Mouse (Mus musculus) left cerebral cortex, postnatal 4 days (tissue): Measurements from ENCODE around the gene Susd4. TPM values are rescaled to one million over a fixed set of nuclear protein-coding genes. Genes with fewer than 3 reads are reported as not detected.

Experiments
- DNase-seq: peaks from one replicate; pipeline ENCODE4 v3.0.0-alpha.2; 2022
- intact Hi-C: fragments of 180-260 bp; cut with DNase I; formaldehyde crosslinking; loops from one replicate; pipeline ENCODE4 v1.15.1; 2025
- total RNA-seq, 2 experiments: library from RNA; stranded (reverse); gene quantifications; 2 replicates each; pipeline ENCODE4 v1.2.3; 2021

The Susd4 gene
- total RNA-seq, 2 experiments from 2014 or later, result 40.2 to 49.1 TPM

- no peak for DNase-seq
- intact Hi-C loops, result no loop called here
Measured at GRCm38 (mm10) chr1:182850080-182850479, 86.4 kb downstream of the Susd4 start.

GRCm38 (mm10) chr1:182852158-182852557, 88.5 kb downstream of the Susd4 start:
- DNase-seq, result no peak
- intact Hi-C loops, result no loop called here

DNA sequence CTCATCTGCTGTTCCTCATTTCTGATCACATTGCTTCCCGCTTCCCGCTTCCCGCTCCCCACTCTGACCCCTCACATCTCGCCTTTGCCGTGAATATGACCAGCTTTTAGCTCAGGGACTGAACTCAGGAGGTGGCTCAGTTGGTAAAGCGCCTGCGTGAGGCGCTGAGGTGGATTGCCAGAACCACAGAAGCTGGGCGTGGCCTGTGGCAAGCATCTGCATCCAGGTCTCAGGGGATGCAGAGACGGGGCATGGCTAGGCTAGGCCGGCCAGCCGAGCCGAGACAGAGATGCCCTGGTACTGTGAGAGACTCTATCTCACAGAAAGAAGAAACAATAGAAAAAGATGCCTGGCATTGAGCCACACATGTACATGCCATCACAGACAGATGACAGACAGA, 93.0 kb downstream of the Susd4 start:
- no peak for DNase-seq
- intact Hi-C loops, result no loop called here

- intact Hi-C loops, result no loop called here
- no peak for DNase-seq
Measured at GRCm38 (mm10) chr1:182861671-182862358, 98.2 kb downstream of the Susd4 start.

DNA sequence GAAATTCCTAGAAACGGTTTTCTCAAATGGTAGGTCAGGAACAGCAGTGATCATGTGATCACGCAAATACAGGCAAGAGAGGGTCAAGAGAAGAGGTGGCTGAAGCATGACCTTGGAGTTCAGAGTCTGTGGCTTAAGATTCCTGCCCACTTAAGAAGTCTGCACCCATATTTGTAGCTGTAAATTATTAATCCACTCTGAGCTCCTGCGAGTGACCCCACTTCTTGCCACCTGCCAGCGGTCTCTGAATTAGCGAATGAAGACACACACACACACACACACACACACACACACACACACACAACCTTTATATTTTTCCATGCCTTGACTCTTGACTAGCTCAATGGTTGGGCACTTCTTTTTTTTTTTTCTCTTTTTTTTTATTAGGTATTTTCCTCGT, 99.7 kb downstream of the Susd4 start:
- intact Hi-C loops, result no loop called here
- DNase-seq, result no peak

DNA sequence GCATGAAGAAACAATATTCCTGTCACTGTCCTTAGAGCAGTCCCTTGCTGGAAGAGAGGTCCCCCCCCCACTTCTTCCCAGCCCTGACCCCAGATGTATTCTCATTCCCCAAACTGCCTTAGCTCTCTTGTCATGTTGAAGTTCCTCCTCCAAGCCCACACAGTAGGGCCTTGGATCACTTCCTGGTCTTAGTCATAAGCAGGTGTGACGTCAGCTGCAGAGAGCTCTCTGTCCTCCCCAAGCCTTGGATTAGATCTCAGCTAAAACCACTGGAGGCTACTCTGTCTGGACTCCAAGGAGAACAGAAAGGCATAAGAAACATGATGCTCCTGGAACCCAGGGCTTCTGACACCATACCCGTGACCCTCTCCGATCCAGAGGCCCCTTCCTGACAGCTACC, 104.2 kb downstream of the Susd4 start:
- no peak for DNase-seq
- intact Hi-C loops, result no loop called here

- peak; percentile 44 for DNase-seq
- intact Hi-C loops, result no loop called here
Measured at GRCm38 (mm10) chr1:182868432-182869113, 104.9 kb downstream of the Susd4 start.

- intact Hi-C loops, result no loop called here
- no peak for DNase-seq
Measured at GRCm38 (mm10) chr1:182869114-182869456, 105.4 kb downstream of the Susd4 start.

DNA sequence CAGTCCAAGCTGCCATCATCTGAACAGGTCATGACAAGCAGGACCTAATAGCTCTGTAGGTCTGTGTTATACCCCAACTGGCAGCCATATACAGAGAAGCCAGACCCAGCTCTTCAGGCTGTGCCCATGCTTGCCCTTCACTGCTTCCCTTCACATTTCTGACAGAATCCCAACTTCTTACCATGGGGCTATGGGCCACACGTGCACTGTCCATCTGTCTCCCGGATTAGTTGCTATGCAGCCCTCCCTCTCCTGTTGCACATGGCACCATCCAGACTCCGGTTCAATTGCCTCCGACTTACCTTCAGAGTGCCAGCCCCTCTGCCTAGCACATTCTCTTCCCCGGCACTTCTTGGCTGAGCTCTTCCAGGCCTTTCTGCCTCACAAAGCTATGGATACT, 114.5 kb downstream of the Susd4 start:
- DNase-seq, result peak; percentile 20
- intact Hi-C loops, result no loop called here

- no peak for DNase-seq
- intact Hi-C loops, result no loop called here
Measured at GRCm38 (mm10) chr1:182878719-182879118, 115.1 kb downstream of the Susd4 start.

DNA sequence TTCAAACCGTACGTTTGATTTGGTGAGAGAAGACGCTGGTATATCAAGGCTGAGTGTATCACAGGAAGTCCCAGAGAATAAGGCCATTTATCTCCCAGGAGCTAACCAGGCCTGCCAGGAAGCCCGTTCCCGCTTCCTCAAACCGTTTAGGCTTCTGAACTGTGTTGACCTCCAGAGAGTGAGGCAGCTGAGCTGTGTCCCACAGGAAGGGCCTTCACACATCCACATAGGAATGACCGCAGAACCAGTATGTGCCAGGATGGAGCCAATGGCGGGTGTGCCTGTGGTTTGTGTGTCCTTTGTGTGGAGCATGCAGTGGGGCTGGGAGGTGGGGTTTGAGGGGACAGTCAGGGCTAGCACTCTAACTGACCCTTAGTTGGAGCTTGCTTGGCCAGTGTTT, 117.6 kb downstream of the Susd4 start:
- intact Hi-C loops, result no loop called here
- no peak for DNase-seq

- DNase-seq, result no peak
- intact Hi-C loops, result no loop called here
Measured at GRCm38 (mm10) chr1:182882611-182883010, 119.0 kb downstream of the Susd4 start.

DNA sequence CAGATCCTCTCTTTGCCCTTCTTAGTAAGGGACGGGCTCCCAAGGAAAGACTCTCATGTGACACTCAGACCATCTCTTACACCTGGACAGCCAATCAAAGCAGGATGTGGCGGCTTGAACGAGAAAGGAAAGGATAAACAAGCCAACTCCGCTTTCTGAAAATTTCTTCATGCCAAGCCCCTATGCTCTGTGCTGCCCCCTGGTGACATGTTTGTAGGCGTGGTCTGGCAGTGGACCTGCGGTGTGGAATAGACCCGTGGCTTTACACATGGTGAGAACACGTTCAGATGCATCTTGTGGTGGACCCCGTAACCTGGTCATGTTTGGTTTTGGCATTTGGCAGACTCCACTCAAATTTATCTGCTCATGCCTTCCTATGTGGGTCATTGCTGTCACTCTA, 132.0 kb downstream of the Susd4 start:
- intact Hi-C loops, result no loop called here
- peak; percentile 62 for DNase-seq

GRCm38 (mm10) chr1:182897071-182897470, 133.4 kb downstream of the Susd4 start:
- intact Hi-C loops, result no loop called here
- DNase-seq, result peak; percentile 6

DNA sequence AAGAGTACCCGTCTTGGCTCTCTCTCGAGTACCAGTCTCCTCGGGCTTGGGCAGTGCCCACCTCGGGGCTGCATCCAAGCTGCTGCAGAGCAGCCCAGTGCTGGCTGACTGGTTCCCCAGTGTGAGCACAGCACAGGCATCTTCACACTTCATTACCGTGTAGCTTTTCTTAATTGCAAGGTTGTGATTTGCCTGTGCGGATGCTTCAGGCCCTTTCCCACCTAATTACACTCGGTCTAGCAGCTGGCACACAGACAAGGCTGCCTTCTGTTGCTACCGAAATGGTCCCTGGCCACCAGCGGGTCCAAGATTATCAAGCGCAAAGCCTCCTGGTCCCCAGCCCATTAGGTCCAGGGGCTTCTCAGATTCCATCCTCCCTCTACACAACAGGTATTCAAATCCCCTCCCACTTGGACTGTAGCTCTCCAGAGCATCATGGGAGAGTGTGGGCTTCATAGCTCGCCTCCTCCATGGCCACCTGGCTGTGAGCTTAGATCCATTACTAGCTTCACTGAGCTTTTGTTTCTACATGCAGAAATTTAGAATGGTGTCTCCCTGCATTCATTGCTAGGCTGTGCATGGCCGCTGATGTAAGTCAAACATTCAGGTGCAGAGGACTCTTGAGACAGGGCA, 134.0 kb downstream of the Susd4 start:
- DNase-seq, result peak; percentile 85
- intact Hi-C loops, result no loop called here

DNA sequence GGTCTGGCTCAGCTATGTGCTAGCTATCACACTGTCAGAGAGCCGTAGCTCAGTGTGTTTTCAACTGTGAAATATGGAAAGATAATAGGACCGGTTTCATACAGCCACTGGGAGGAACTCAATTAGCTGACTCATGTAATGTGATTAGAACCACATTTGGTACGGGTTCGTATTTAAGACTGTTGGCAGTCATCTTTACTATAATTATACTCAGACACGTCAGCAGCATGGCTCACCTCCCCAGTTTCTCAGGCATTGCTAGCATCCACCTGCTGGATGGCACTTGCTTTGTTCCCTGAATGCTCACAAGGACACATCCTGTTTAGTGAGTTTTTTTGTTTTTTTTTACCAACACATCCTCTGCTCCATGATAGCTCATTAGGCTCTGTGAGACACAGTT, 138.4 kb downstream of the Susd4 start:
- DNase-seq, result no peak
- intact Hi-C loops, result no loop called here

GRCm38 (mm10) chr1:182902906-182903305, 139.2 kb downstream of the Susd4 start:
- DNase-seq, result no peak
- intact Hi-C loops, result no loop called here

GRCm38 (mm10) chr1:182905669-182906068, 142.0 kb downstream of the Susd4 start:
- no peak for DNase-seq
- intact Hi-C loops, result no loop called here

GRCm38 (mm10) chr1:182908050-182909036, 144.7 kb downstream of the Susd4 start:
- intact Hi-C loops, result no loop called here
- peak; percentile 85 for DNase-seq

DNA sequence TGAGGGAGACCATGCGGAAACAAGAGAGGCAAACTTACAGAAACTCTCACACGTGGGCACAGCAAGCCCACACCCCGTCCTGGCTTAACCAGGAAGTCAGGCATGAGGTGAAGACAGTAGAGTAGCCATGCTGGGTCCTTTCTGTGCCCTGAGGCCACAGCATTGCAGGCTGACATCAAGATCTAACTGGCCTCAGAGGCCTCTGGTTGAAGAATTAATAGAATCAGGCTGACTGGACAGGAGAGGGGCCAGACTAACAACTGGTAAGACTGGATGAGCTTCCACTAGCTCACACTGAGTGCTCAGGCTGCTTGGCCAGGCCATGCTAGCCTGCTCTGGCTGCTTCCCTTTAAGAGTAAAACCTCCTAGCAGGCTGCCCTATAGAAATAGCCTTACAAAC, 145.4 kb downstream of the Susd4 start:
- DNase-seq, result no peak
- intact Hi-C loops, result no loop called here

- no peak for DNase-seq
- intact Hi-C loops, result no loop called here
Measured at GRCm38 (mm10) chr1:182909596-182909995, 145.9 kb downstream of the Susd4 start.
